8 mouse cellular contexts compared by ENCODE assay signal in the genomic region with DNA sequence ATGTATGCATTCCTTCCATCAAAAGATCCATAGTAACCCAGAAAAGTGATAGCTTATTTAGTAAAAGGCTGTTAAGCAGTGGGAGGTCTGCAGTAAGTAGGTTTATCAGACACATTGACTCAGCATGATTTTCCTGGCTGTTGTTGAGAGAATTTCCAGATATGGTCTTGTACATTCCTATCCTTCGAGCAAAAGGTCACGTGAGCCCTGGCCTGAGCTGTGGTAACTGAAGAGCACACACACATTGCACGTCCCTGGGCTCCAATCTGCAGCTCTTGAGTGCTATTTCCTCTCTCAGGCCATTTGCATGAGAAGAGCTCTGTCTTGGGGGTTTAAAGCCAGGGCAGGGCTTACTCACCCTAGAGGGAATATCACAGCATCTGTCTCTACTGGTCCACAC.
DNase-seq lines count a peak whose midpoint lies in the region; ATAC-seq and TF ChIP-seq lines count a peak whose summit lies in the region.

No protein-coding gene starts in this region.

- WGBS in midbrain, embryonic 12.5 days, result 17% methylated on average over 3 of the region's 3 CpGs
- 24% methylated on average over 3 of the region's 3 CpGs for WGBS in midbrain, embryonic 10.5 days
- WGBS in embryonic facial prominence, embryonic 10.5 days, result 26% methylated on average over 3 of the region's 3 CpGs
- 19% methylated on average over 3 of the region's 3 CpGs for WGBS in kidney, postnatal 0 days
- 25% methylated on average over 3 of the region's 3 CpGs for WGBS in neural tube, embryonic 12.5 days
- 41% methylated on average over 3 of the region's 3 CpGs for WGBS in forebrain, embryonic 14.5 days

- no peaks in the 10 kb centered on the region for H3K36me3 ChIP-seq in midbrain, embryonic 12.5 days
- no peaks in the 10 kb centered on the region for H3K36me3 ChIP-seq in midbrain, embryonic 10.5 days
- H3K36me3 ChIP-seq in embryonic facial prominence, embryonic 10.5 days (replicated peaks), result no peaks in the 10 kb centered on the region
- no peaks in the 10 kb centered on the region for H3K36me3 ChIP-seq in kidney, postnatal 0 days (ENCODE audit: insufficient read depth, low read length)
- no peaks in the 10 kb centered on the region for H3K36me3 ChIP-seq in neural tube, embryonic 12.5 days
- H3K36me3 ChIP-seq in forebrain, embryonic 14.5 days (ENCODE audit: control insufficient read depth, insufficient read depth, low read length), result no peaks in the 10 kb centered on the region

- H3K4me2 ChIP-seq in midbrain, embryonic 12.5 days (replicated peaks), result no peak overlapping the region
- H3K4me2 ChIP-seq in kidney, postnatal 0 days (ENCODE audit: low read length), result no peak overlapping the region
- H3K4me2 ChIP-seq in neural tube, embryonic 12.5 days (replicated peaks), result no peak overlapping the region
- no peak overlapping the region for H3K4me2 ChIP-seq in forebrain, embryonic 14.5 days (ENCODE audit: low read length)

- DNase-seq in midbrain, embryonic 10.5 days (ENCODE audit: low spot score), result no peak
- peak; percentile 22 for DNase-seq in embryonic facial prominence, embryonic 10.5 days (ENCODE audit: low spot score)
- DNase-seq in kidney, postnatal 0 days (ENCODE audit: low spot score), result peak; percentile 65
- no peak for DNase-seq in forebrain, embryonic 14.5 days (ENCODE audit: low spot score)
- DNase-seq in thymus, adult 18-20 months, result no peak

- no peak overlapping the region for H3K9ac ChIP-seq in midbrain, embryonic 12.5 days (replicated peaks)
- H3K9ac ChIP-seq in kidney, postnatal 0 days (ENCODE audit: low read depth, low read length), result no peak overlapping the region
- no peak overlapping the region for H3K9ac ChIP-seq in neural tube, embryonic 12.5 days
- H3K9ac ChIP-seq in forebrain, embryonic 14.5 days (ENCODE audit: low read length), result no peak overlapping the region

- no peak overlapping the region for H3K27ac ChIP-seq in midbrain, embryonic 12.5 days (replicated peaks)
- no peak overlapping the region for H3K27ac ChIP-seq in midbrain, embryonic 10.5 days (replicated peaks)
- no peak overlapping the region for H3K27ac ChIP-seq in embryonic facial prominence, embryonic 10.5 days (replicated peaks)
- H3K27ac ChIP-seq in kidney, postnatal 0 days, result no peak overlapping the region
- H3K27ac ChIP-seq in neural tube, embryonic 12.5 days, result no peak overlapping the region
- no peak overlapping the region for H3K27ac ChIP-seq in forebrain, embryonic 14.5 days (ENCODE audit: low read depth, low read length)

- ATAC-seq in midbrain, embryonic 12.5 days (ENCODE audit: low FRiP score, low read depth), result peak; percentile 81; the same call in 1 of the 2 replicates
- no peak for ATAC-seq in kidney, postnatal 0 days (replicated peaks; ENCODE audit: low FRiP score, low read depth)
- peak; percentile 58; the same call in 1 of the 2 replicates for ATAC-seq in neural tube, embryonic 12.5 days (ENCODE audit: low FRiP score, low read depth)
- ATAC-seq in forebrain, embryonic 14.5 days, result no peak
- ATAC-seq in activated CD4-positive, CD25-positive, alpha-beta regulatory T cell, adult 4 months, result no peak

- no peaks in the 10 kb centered on the region for H3K27me3 ChIP-seq in midbrain, embryonic 12.5 days
- no peaks in the 10 kb centered on the region for H3K27me3 ChIP-seq in midbrain, embryonic 10.5 days (ENCODE audit: low read depth, poor library complexity, severe bottlenecking)
- no peaks in the 10 kb centered on the region for H3K27me3 ChIP-seq in embryonic facial prominence, embryonic 10.5 days (replicated peaks; ENCODE audit: low read depth, poor library complexity, severe bottlenecking)
- no peaks in the 10 kb centered on the region for H3K27me3 ChIP-seq in kidney, postnatal 0 days (ENCODE audit: insufficient read depth, low read length)
- no peaks in the 10 kb centered on the region for H3K27me3 ChIP-seq in neural tube, embryonic 12.5 days (replicated peaks)
- no peaks in the 10 kb centered on the region for H3K27me3 ChIP-seq in forebrain, embryonic 14.5 days (replicated peaks; ENCODE audit: control insufficient read depth, insufficient read depth, low read length)

- no peaks in the 10 kb centered on the region for H3K9me3 ChIP-seq in midbrain, embryonic 12.5 days
- H3K9me3 ChIP-seq in midbrain, embryonic 10.5 days (replicated peaks), result no peaks in the 10 kb centered on the region
- H3K9me3 ChIP-seq in embryonic facial prominence, embryonic 10.5 days, result no peaks in the 10 kb centered on the region
- no peaks in the 10 kb centered on the region for H3K9me3 ChIP-seq in kidney, postnatal 0 days (replicated peaks; ENCODE audit: low read length)
- H3K9me3 ChIP-seq in neural tube, embryonic 12.5 days, result no peaks in the 10 kb centered on the region
- H3K9me3 ChIP-seq in forebrain, embryonic 14.5 days (replicated peaks; ENCODE audit: control insufficient read depth, low read length), result no peaks in the 10 kb centered on the region

- no peak overlapping the region for H3K4me3 ChIP-seq in midbrain, embryonic 12.5 days
- H3K4me3 ChIP-seq in midbrain, embryonic 10.5 days, result no peak overlapping the region
- H3K4me3 ChIP-seq in embryonic facial prominence, embryonic 10.5 days, result no peak overlapping the region
- no peak overlapping the region for H3K4me3 ChIP-seq in kidney, postnatal 0 days (replicated peaks; ENCODE audit: low read depth, low read length)
- no peak overlapping the region for H3K4me3 ChIP-seq in neural tube, embryonic 12.5 days
- H3K4me3 ChIP-seq in forebrain, embryonic 14.5 days (ENCODE audit: low read depth, low read length), result no peak overlapping the region

- TF ChIP-seq CTCF in kidney, postnatal 0 days (IDR thresholded peaks at IDR 0.05; ENCODE audit: low read depth), result no peak

- H3K4me1 ChIP-seq in midbrain, embryonic 12.5 days, result no peaks in the 10 kb centered on the region
- peaks cover 11% of the 10 kb centered on the region for H3K4me1 ChIP-seq in midbrain, embryonic 10.5 days
- H3K4me1 ChIP-seq in embryonic facial prominence, embryonic 10.5 days, result no peaks in the 10 kb centered on the region; the same call in 1 of the 2 replicates
- H3K4me1 ChIP-seq in kidney, postnatal 0 days (replicated peaks; ENCODE audit: insufficient read depth, low read length), result no peaks in the 10 kb centered on the region
- no peaks in the 10 kb centered on the region for H3K4me1 ChIP-seq in neural tube, embryonic 12.5 days
- H3K4me1 ChIP-seq in forebrain, embryonic 14.5 days (ENCODE audit: control insufficient read depth, insufficient read depth, low read length), result no peaks in the 10 kb centered on the region

Comparison
In these comparisons a context has a peak if more than half of its experiments do, and no peak if none do; other contexts are left out.
1. ATAC-seq: peak in midbrain, embryonic 12.5 days (single experiment) and neural tube, embryonic 12.5 days (single experiment); none in kidney, postnatal 0 days (single experiment), forebrain, embryonic 14.5 days (single experiment) and activated CD4-positive, CD25-positive, alpha-beta regulatory T cell, adult 4 months (single experiment).
2. DNase-seq: peak in embryonic facial prominence, embryonic 10.5 days (single experiment) and kidney, postnatal 0 days (single experiment); none in midbrain, embryonic 10.5 days (single experiment), forebrain, embryonic 14.5 days (single experiment) and thymus, adult 18-20 months (0 of 2).